Mouse (Mus musculus): ENCODE data around the gene Col4a3bp.

DNA sequence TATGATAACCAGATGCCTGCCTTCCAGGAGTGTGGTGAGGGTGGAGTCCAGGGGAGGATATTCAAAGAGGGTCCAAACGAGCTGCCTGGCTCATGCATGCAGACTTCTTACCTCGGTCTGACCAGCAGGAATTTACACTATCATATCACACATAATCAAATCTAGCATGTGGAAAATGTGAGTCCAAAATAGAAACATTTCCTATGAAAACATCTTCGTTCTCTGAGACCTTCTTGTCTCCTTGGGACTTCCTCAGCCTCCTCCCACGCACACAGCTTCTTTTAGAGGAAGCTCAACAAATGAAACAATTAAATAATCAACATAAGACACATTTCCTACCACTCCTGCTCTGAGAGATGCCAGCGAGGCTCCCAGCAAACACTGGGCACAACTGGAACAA lies 30.5 kb upstream of the Col4a3bp start:
- TF ChIP-seq CTCF (IDR thresholded peaks at IDR 0.05; ENCODE audit: borderline replicate concordance, control insufficient read depth, extremely low read depth, insufficient read depth, low read length, poor library complexity) (no peak), POLR2A (IDR thresholded peaks at IDR 0.05; ENCODE audit: control insufficient read depth, extremely low read depth, insufficient read depth, low read length, poor library complexity) (no peak)
